In genomic region chr11:103953032-103953895, GRCm38 (mm10) we compare ENCODE assay signal across 8 mouse cellular contexts. TPM values are rescaled to one million over a fixed set of nuclear protein-coding genes. Genes with fewer than 3 reads are reported as not detected.
A peak's percentile ranks its signal among the peaks of the same experiment; 100 is the strongest.
DNase-seq lines count a peak whose midpoint lies in the region; ATAC-seq and TF ChIP-seq lines count a peak whose summit lies in the region.

No protein-coding gene starts in this region.

- WGBS in heart, embryonic 15.5 days: 2% methylated on average over 32 of the region's 32 CpGs

- H3K4me1 ChIP-seq in heart, embryonic 15.5 days (replicated peaks): peaks cover 8% of the 10 kb centered on the region

- TF ChIP-seq CTCF in C2C12 (IDR thresholded peaks at IDR 0.05; ENCODE audit: control insufficient read depth, insufficient read depth, insufficient read length): no peak

- peak overlapping the region; percentile 78 for H3ac ChIP-seq in C2C12 (ENCODE audit: control insufficient read depth, insufficient read length, low read depth)

- peak overlapping the region; percentile 77 for H3K4me2 ChIP-seq in heart, embryonic 15.5 days

- no peaks in the 10 kb centered on the region for H3K9me3 ChIP-seq in heart, embryonic 15.5 days (replicated peaks)

- peak; percentile 50 for DNase-seq in embryo, embryonic 11 days
- no peak for DNase-seq in embryo, embryonic 9.5 days (ENCODE audit: extremely low spot score)
- DNase-seq in cerebellum, adult 9-10 months: peak; percentile 61
- peak; percentile 59 for DNase-seq in liver
- peak; percentile 78 for DNase-seq in neural tube, embryonic 10.5 days (ENCODE audit: extremely low spot score, low spot score)
- DNase-seq in frontal cortex, postnatal 14 days (ENCODE audit: low spot score in 2 of 2): no peak

- H3K79me3 ChIP-seq in C2C12 (ENCODE audit: low read depth): peaks cover 9% of the 10 kb centered on the region

- H3K9ac ChIP-seq in heart, embryonic 15.5 days: peak overlapping the region; percentile 89

- H3K36me3 ChIP-seq in C2C12 (ENCODE audit: control insufficient read depth, insufficient read depth): no peaks in the 10 kb centered on the region
- no peaks in the 10 kb centered on the region for H3K36me3 ChIP-seq in heart, embryonic 15.5 days

- H3K4me3 ChIP-seq in C2C12 (ENCODE audit: insufficient read depth, poor library complexity, severe bottlenecking): peak overlapping the region; percentile 79
- H3K4me3 ChIP-seq in heart, embryonic 15.5 days: peak overlapping the region; percentile 86

- H3K27ac ChIP-seq in heart, embryonic 15.5 days: peak overlapping the region; percentile 59

- ATAC-seq in heart, embryonic 15.5 days (replicated peaks; ENCODE audit: insufficient number of reproducible peaks, insufficient read depth, low FRiP score, low read depth): peak; percentile 59

- H3K27me3 ChIP-seq in C2C12 (ENCODE audit: control insufficient read depth, insufficient read depth, insufficient read length): no peaks in the 10 kb centered on the region
- H3K27me3 ChIP-seq in heart, embryonic 15.5 days: no peaks in the 10 kb centered on the region

- H3K79me2 ChIP-seq in C2C12 (ENCODE audit: control insufficient read depth, insufficient read depth): peaks cover 51% of the 10 kb centered on the region

TF ChIP-seq in C2C12, 6 proteins besides CTCF, POLR2A, EP300 and RAD21:
- TF ChIP-seq MYOG (IDR thresholded peaks at IDR 0.05; ENCODE audit: control insufficient read depth, extremely low read depth, insufficient read length) (no peak), USF1 (IDR thresholded peaks at IDR 0.05; ENCODE audit: low read depth) (no peak), MAX (IDR thresholded peaks at IDR 0.05) (no peak), CEBPB (IDR thresholded peaks at IDR 0.05; ENCODE audit: low read depth) (no peak), MYOD1 (IDR thresholded peaks at IDR 0.05; ENCODE audit: control insufficient read depth, insufficient read length, low read depth) (no peak), FOSL1 (IDR thresholded peaks at IDR 0.05; ENCODE audit: insufficient read depth, low read length, poor library complexity, severe bottlenecking) (no peak)

RNA-seq across cellular contexts. Expression of gene Nsf, which starts 0.6 kb away (rescaled TPM):
- 25.1 TPM for polyA plus RNA-seq in C2C12 (2012; fragmentation: generic; extraction: Trizol)
- 26.4 and 31.5 TPM in 2 replicates for polyA plus RNA-seq in heart, embryonic 15.5 days (2015; fragmentation: Nextera tagmentation; extraction: Ambion mirVana)

RNA-seq across cellular contexts. Expression of gene Arf2, which starts 13.3 kb away (rescaled TPM):
- polyA plus RNA-seq in C2C12 (2012; fragmentation: generic; extraction: Trizol): 27.9 TPM
- polyA plus RNA-seq in heart, embryonic 15.5 days (2015; fragmentation: Nextera tagmentation; extraction: Ambion mirVana): 56.3 and 58.4 TPM in 2 replicates

Comparison
In these comparisons a context has a peak if more than half of its experiments do, and no peak if none do; other contexts are left out.
1. DNase-seq: peak in embryo, embryonic 11 days (single experiment), cerebellum, adult 9-10 months (single experiment), liver (single experiment) and neural tube, embryonic 10.5 days (single experiment); none in embryo, embryonic 9.5 days (single experiment) and frontal cortex, postnatal 14 days (0 of 2).